Mouse (Mus musculus) cortical plate, adult 2 months (tissue): ENCODE results near the gene Glmn.

Source experiments
- CTCF ChIP-seq: fragments of 200-500 bp; IDR thresholded peaks from 2 replicates; pipeline ENCODE4 v1.5.1; 2011; ENCODE audit warnings: mild to moderate bottlenecking, control low read depth, low read length; ENCODE audit not compliant: insufficient read depth; ENCODE audit errors: extremely low read depth
- POLR2A ChIP-seq: fragments of 200-500 bp; IDR thresholded peaks from 2 replicates; pipeline ENCODE4 v1.6.1; 2011; ENCODE audit warnings: mild to moderate bottlenecking, low read length, control low read depth; ENCODE audit not compliant: insufficient read depth; ENCODE audit errors: extremely low read depth

GRCm38 (mm10) chr5:107597301-107598077 is at the start of gene Glmn, which contains the start of gene Rpap2:
- TF ChIP-seq POLR2A: peak; percentile 67; the same call in 1 of the 2 replicates
- TF ChIP-seq CTCF: no peak
